Mouse (Mus musculus): ENCODE results near the gene Taf1c. TPM values are rescaled to one million over a fixed set of nuclear protein-coding genes. Genes with fewer than 3 reads are reported as not detected.

Gene Taf1c
- polyA plus RNA-seq, 1 experiment from 2014 or later: 11.7 TPM

DNA sequence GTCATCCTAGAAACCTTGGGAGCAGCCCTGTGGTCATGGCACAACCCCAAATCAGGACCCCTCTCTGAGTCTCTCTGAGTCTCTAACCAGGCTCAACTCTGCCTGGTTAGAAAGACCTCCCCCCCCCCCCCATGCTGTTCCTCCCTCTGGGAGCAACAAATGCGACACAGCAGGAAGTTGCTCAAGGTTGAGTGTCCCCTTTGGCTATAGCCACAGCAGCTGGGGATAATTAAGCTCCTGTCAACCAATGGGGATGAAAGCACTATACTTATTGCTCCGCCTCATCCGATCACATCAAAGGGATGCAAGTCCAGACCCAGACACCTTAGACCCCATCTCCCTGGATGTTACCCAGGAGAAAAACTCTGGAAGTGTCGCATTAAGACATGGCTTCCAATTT lies 17.5 kb upstream of the Taf1c start:
- H3K36me3 ChIP-seq: no peaks in the 10 kb centered on the region
- no peak overlapping the region for H3K27ac ChIP-seq
- H3K4me3 ChIP-seq: no peak overlapping the region
- H3K9me3 ChIP-seq: no peaks in the 10 kb centered on the region
- 29% methylated on average over 4 of the region's 4 CpGs for WGBS
- no peak overlapping the region for H3K9ac ChIP-seq
- H3K4me2 ChIP-seq: no peak overlapping the region
- no peaks in the 10 kb centered on the region for H3K27me3 ChIP-seq
- ATAC-seq (ENCODE audit: insufficient number of reproducible peaks, low FRiP score, low TSS enrichment, low read depth): no peak
- H3K4me1 ChIP-seq: no peaks in the 10 kb centered on the region

DNA sequence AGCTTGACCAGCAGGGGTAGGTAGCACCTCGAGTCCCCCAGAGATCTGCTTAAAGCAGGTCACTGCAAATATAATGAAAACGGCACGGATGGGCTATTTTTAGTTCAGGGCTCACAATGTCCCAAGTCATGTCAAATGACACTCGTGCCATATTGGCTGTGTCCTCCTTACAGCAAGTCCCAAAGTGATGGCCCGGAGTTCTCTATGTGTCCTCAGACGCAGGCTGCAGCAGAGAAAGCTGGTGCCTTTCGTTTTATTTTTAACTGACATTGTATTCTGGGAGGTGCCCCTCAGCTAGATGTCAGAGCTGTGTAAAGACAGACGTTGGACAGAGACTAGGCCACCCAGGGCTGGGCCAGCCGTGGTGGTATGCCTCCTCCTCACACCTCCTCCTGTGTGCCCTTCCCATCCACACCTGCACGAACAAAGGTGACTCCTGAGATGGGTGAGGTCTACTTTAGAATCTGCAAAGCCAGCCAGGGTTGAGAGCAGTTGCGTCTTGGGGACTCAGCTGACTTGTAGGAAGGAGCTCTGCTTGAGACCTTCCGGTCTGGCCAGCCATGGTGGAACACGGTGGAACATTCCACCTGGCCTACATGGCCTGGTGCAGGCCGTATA lies 15.9 kb upstream of the Taf1c start:
- WGBS: 81% methylated on average over 14 of the region's 14 CpGs
- no peaks in the 10 kb centered on the region for H3K4me1 ChIP-seq
- H3K27ac ChIP-seq: no peak overlapping the region
- no peak overlapping the region for H3K4me3 ChIP-seq
- no peaks in the 10 kb centered on the region for H3K36me3 ChIP-seq
- no peak overlapping the region for H3K9ac ChIP-seq
- ATAC-seq (ENCODE audit: insufficient number of reproducible peaks, low FRiP score, low TSS enrichment, low read depth): no peak
- H3K9me3 ChIP-seq: no peaks in the 10 kb centered on the region
- no peaks in the 10 kb centered on the region for H3K27me3 ChIP-seq
- no peak overlapping the region for H3K4me2 ChIP-seq

DNA sequence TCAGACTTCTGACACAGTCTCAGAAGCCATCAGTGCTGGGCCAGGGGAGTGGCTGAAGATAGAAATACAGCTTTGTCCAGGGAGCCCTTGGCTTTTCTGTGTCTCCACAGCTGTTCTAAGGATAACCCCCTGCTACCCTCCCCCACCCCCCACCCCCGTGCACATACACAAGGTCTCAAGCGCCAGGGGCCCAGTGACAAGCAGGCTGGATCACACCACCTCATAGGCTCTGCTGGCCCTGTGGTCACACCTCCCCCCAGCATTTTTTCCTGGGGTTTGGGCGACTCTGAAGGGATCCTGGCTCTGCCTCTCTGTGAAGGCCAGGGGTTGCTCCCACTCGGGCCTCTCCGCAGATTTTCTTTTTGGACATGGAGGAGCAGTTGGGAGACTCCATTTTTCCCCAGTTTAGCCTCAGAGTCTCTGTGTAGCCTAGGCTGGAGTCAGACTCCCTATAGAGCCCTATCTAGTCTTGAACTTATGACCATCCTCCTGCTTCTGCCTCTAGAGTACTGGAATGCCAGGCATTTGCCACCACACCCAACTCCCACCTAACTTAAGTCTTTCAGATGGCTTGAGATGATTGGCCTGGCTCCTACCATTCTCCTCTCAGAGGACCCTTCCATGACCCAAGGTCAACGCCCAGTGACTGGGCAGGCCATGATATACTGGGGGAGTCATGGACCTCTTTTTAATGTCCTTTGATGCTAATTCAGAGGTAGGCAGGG lies 15.3 kb upstream of the Taf1c start:
- H3K27me3 ChIP-seq: no peaks in the 10 kb centered on the region
- H3K36me3 ChIP-seq: no peaks in the 10 kb centered on the region
- no peaks in the 10 kb centered on the region for H3K9me3 ChIP-seq
- no peak overlapping the region for H3K4me2 ChIP-seq
- WGBS: 69% methylated on average over 6 of the region's 6 CpGs
- no peak overlapping the region for H3K4me3 ChIP-seq
- H3K9ac ChIP-seq: no peak overlapping the region
- no peaks in the 10 kb centered on the region for H3K4me1 ChIP-seq
- no peak for ATAC-seq (ENCODE audit: insufficient number of reproducible peaks, low FRiP score, low TSS enrichment, low read depth)
- no peak overlapping the region for H3K27ac ChIP-seq

DNA sequence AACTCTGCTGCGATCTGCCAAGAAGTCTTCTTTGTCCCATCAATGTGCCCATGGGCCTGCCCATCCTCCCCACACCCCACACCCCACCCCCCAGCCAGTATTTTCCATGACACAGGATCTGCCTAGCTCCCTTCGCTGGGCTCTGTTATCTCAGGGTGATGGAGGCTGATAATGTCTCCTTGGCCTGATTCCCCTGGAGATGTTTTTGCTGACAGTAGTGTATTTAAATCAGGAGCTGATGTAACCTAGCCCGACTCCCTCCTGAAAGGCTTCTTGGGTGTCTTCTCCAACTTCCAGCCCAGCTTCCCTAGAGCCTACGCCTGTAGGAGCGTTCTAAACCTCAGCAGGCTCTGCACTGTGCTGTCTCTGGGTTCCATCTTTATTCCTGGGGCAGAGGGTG lies 13.9 kb upstream of the Taf1c start:
- H3K4me3 ChIP-seq: no peak overlapping the region
- H3K9ac ChIP-seq: no peak overlapping the region
- H3K9me3 ChIP-seq: no peaks in the 10 kb centered on the region
- no peak for ATAC-seq (ENCODE audit: insufficient number of reproducible peaks, low FRiP score, low TSS enrichment, low read depth)
- H3K36me3 ChIP-seq: no peaks in the 10 kb centered on the region
- no peaks in the 10 kb centered on the region for H3K27me3 ChIP-seq
- H3K4me1 ChIP-seq: no peaks in the 10 kb centered on the region
- no peak overlapping the region for H3K4me2 ChIP-seq
- WGBS: 60% methylated on average over 5 of the region's 5 CpGs
- no peak overlapping the region for H3K27ac ChIP-seq

DNA sequence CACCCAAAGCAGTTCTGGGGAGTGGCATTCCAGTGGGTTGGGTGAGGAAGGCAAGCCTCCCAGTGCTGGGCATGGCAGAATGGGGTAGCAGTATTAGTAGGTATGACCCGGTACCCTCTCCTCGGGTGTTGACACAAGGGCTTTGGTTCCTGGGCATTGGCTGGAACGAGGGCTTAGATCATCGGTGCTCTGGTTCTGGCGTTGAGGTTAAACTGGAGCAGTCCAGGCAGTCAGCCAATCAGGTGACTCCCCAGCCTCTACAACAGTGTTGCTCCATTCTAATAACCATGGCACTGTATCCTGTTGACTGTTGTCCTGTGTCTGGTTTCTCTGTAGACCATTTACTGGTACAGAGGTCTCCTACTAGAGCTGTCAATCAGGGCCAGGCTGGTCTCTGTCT lies 12.6 kb upstream of the Taf1c start:
- 87% methylated on average over 5 of the region's 5 CpGs for WGBS
- H3K9me3 ChIP-seq: no peaks in the 10 kb centered on the region

DNA sequence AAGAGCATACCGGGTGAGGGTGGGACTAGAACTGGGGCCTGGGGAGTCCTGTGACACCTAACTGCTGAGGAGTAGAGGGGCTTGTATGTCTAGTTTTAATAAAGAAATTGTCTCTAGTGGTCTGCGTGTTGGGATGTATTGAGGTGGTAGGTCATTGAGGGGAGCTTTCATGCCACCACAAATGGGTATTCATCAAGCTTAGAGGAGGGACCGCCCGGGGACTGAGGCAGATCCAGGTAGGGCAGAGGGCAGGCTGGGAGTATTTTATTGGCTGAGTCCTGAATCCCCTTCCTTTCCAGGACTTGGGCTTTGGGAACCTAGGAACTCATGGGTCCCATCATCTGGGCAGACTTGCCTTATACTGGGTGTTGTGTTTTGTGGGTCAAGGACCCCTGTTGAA lies 11.8 kb upstream of the Taf1c start:
- no peaks in the 10 kb centered on the region for H3K4me1 ChIP-seq
- 98% methylated on average over 4 of the region's 4 CpGs for WGBS
- no peak overlapping the region for H3K9ac ChIP-seq
- H3K9me3 ChIP-seq: no peaks in the 10 kb centered on the region
- no peaks in the 10 kb centered on the region for H3K27me3 ChIP-seq
- no peak overlapping the region for H3K27ac ChIP-seq
- no peak overlapping the region for H3K4me3 ChIP-seq
- no peaks in the 10 kb centered on the region for H3K36me3 ChIP-seq
- H3K4me2 ChIP-seq: no peak overlapping the region
- no peak for ATAC-seq (ENCODE audit: insufficient number of reproducible peaks, low FRiP score, low TSS enrichment, low read depth)

More for the DNA sequence above, 12.6 kb upstream of the Taf1c start:
- H3K27ac ChIP-seq: no peak overlapping the region
- no peak overlapping the region for H3K4me2 ChIP-seq
- no peaks in the 10 kb centered on the region for H3K27me3 ChIP-seq
- H3K4me1 ChIP-seq: no peaks in the 10 kb centered on the region
- ATAC-seq (ENCODE audit: insufficient number of reproducible peaks, low FRiP score, low TSS enrichment, low read depth): no peak
- no peaks in the 10 kb centered on the region for H3K36me3 ChIP-seq
- H3K4me3 ChIP-seq: no peak overlapping the region
- H3K9ac ChIP-seq: no peak overlapping the region

DNA sequence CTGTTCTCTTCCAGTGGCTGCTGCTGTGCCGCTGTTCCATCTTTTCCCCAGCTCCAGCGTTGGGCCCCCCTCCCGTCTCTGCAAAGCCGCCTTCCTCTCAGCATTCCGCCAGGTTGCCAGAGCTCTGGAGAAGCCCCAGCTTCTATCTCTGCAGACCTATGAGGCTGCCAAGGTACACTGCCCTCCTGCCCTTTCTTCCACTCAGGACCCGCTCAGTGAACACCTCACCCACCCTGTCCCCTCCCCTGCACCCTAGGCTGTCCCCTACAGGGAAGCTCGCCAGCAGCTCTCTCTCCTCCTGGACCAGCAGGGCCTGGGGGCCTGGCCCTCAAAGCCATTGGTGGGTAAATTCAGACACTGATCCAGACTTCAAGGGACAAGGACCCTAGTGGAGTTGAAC lies 11.3 kb upstream of the Taf1c start:
- Histone ChIP-seq H3K9ac (no peak overlapping the region), H3K4me2 (no peak overlapping the region), H3K36me3 (no peaks in the 10 kb centered on the region), H3K4me3 (no peak overlapping the region), H3K9me3 (no peaks in the 10 kb centered on the region), H3K27ac (no peak overlapping the region), H3K4me1 (no peaks in the 10 kb centered on the region), H3K27me3 (no peaks in the 10 kb centered on the region)
- 76% methylated on average over 7 of the region's 7 CpGs for WGBS
- ATAC-seq (ENCODE audit: insufficient number of reproducible peaks, low FRiP score, low TSS enrichment, low read depth): no peak

DNA sequence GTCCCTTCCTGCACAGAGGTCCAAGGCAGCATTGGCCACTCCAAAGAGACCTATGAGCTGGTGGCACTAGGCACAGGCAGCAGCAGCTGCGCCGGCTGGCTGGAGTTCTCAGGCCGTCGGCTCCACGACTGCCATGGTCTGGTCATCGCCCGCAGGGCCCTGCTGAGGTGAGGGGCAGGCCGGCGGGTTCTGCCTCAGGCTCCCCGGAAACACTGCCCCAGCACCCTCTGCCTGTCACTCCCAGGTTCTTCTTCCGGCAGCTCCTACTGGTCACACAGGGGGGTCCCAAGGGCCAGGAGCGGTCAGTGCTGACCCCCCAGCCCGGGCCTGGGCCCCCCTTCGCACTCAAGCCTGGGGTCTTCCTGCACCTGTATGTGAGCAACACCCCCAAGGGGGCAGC lies 10.1 kb upstream of the Taf1c start:
- no peak overlapping the region for H3K4me3 ChIP-seq
- no peak overlapping the region for H3K9ac ChIP-seq
- no peak overlapping the region for H3K4me2 ChIP-seq
- no peaks in the 10 kb centered on the region for H3K36me3 ChIP-seq
- no peaks in the 10 kb centered on the region for H3K4me1 ChIP-seq
- no peaks in the 10 kb centered on the region for H3K27me3 ChIP-seq
- H3K9me3 ChIP-seq: no peaks in the 10 kb centered on the region
- ATAC-seq (ENCODE audit: insufficient number of reproducible peaks, low FRiP score, low TSS enrichment, low read depth): no peak
- no peak overlapping the region for H3K27ac ChIP-seq
- 72% methylated on average over 14 of the region's 14 CpGs for WGBS

DNA sequence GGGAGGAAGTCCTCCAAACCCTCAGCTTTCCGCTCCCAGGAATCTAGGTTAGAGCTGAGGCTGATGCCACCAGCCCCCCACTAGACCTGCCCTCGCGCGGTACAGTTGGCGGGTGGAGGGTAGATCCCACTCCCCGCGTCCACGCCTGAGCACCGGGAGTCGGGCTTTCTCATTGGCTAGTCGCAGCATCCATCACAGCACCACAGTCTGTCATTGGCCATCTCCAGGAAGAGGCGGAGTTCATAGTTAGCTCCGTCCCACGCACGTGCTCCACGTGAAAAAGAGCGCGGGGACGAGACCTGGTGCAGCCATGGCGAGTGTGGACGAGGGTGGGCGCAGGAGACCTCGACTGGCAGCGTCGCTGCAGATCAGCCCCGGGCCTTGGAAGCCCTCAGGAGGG lies 7.4 kb upstream of the Taf1c start, which contains the start of gene Adad2:
Gene Adad2, plus strand, starts transcription at position 277 of the 400 bp plus-strand sequence.
- Histone ChIP-seq H3K9me3 (no peaks in the 10 kb centered on the region), H3K4me3 (no peak within 1 kb of the TSS), H3K36me3 (no peaks in the 10 kb centered on the region), H3K9ac (no peak within 1 kb of the TSS), H3K4me1 (no peaks in the 10 kb centered on the region), H3K4me2 (no peak within 1 kb of the TSS), H3K27ac (no peak within 1 kb of the TSS), H3K27me3 (no peaks in the 10 kb centered on the region)
- whole genome bisulfite sequencing: 80% methylated on average over 26 of the region's 26 CpGs
- ATAC-seq (ENCODE audit: insufficient number of reproducible peaks, low FRiP score, low TSS enrichment, low read depth): no peak

DNA sequence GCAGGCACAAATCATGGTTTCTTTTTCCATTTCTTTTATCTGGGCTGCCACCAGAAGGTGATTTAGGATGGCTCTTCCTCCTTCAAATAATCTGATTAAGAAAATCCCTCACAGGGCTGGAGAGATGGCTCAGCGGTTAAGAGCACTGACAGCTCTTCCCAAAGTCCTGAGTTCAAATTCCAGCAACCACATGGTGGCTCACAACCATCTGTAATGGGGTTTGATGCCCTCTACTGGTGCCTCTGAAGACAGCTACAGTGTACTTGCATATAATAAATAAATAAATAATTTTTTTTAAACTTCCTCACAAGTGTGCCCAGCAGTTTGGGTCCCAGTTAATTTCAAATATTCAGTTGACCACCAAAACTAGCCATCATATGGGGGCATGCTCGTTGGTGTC lies 1.2 kb upstream of the Taf1c start:
- no peak for ATAC-seq (ENCODE audit: insufficient number of reproducible peaks, low FRiP score, low TSS enrichment, low read depth)
- no peak overlapping the region for H3K27ac ChIP-seq
- H3K9me3 ChIP-seq: no peaks in the 10 kb centered on the region
- H3K9ac ChIP-seq: no peak overlapping the region
- no peak overlapping the region for H3K4me3 ChIP-seq
- H3K36me3 ChIP-seq: peaks cover 15% of the 10 kb centered on the region
- no peak overlapping the region for H3K4me2 ChIP-seq
- 87% methylated on average over 2 of the region's 2 CpGs for WGBS
- peaks cover 14% of the 10 kb centered on the region for H3K4me1 ChIP-seq
- no peaks in the 10 kb centered on the region for H3K27me3 ChIP-seq

DNA sequence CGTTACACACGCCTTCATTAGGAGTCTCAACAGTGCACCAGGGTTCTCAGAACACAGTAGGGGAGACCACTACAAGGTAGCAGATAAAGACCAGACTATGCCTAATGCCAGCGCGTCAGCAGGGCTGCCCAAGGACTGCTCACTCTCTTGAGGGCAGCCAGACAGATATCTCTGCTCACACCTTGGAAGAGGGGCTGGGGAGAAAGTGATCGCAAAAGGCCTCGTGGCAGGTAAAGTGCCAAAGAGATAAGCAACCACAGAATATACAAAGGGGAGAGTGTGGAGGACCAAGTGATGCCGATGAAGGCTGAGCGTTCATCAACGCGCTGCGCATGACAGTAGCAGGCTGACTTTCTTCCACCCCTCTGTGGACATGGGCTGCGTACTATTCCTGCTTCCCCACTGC lies 621 bp downstream of the Taf1c start:
- Histone ChIP-seq H3K27me3 (no peaks in the 10 kb centered on the region), H3K4me3 (peak overlapping the region; percentile 77), H3K36me3 (peaks cover 33% of the 10 kb centered on the region), H3K4me2 (peak overlapping the region; percentile 80), H3K4me1 (peaks cover 14% of the 10 kb centered on the region), H3K9me3 (no peaks in the 10 kb centered on the region), H3K27ac (peak overlapping the region; percentile 71; the same call in 1 of the 2 replicates), H3K9ac (peak overlapping the region; percentile 79)
- ATAC-seq (ENCODE audit: insufficient number of reproducible peaks, low FRiP score, low TSS enrichment, low read depth): no peak
- 35% methylated on average over 12 of the region's 12 CpGs for WGBS

DNA sequence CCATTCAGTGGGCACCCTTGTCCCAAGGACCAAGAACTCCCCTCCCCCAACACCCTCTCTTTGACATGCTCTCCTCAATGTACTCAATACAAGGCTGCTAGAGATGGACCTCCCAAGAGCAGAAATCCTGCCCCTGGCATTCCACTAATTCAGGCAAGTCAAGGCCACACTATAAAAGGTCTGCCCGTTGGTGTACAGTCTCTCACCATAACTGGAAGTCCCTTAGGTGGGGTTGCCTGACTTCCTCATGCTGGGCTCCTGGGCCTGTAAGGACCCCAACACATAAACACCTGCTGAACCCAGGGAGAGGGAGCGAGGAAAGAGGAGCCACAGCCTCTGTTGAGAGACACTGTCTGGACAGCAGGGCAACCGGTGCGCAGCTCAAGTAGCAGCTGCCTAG lies 1.3 kb downstream of the Taf1c start:
- 0 out of 2 replicates have a peak overlapping the region, but pooled peaks have one; percentile 79 for H3K9ac ChIP-seq
- H3K36me3 ChIP-seq: peaks cover 39% of the 10 kb centered on the region
- peak overlapping the region; percentile 80; the same call in 1 of the 2 replicates for H3K4me2 ChIP-seq
- WGBS: 80% methylated on average over 4 of the region's 4 CpGs
- H3K4me3 ChIP-seq: peak overlapping the region; percentile 77
- H3K4me1 ChIP-seq: peaks cover 14% of the 10 kb centered on the region
- no peaks in the 10 kb centered on the region for H3K9me3 ChIP-seq
- ATAC-seq (ENCODE audit: insufficient number of reproducible peaks, low FRiP score, low TSS enrichment, low read depth): no peak
- H3K27ac ChIP-seq: no peak overlapping the region
- H3K27me3 ChIP-seq: no peaks in the 10 kb centered on the region

All from limb, embryonic 15.5 days (tissue).